Mouse (Mus musculus) stomach, embryonic 14.5 days (tissue): ENCODE measurements around the gene Gtf2h1. TPM values are rescaled to one million over a fixed set of nuclear protein-coding genes. Genes with fewer than 3 reads are reported as not detected.

Source experiments
- polyA plus RNA-seq: library from polyadenylated mRNA; unstranded; fragments of >200 nt; fragmentation: Nextera tagmentation; extraction: Ambion mirVana; gene quantifications from 2 replicates; pipeline ENCODE4 v1.2.1, GENCODE M21; 2014

The Gtf2h1 gene
- polyA plus RNA-seq, 1 experiment from 2014 or later, result 40.8 TPM

Other genes starting within 250 kb of the Gtf2h1 start
- 17.6 and 18.4 TPM in 2 replicates for gene Sergef, start 156.3 kb upstream of the Gtf2h1 start, polyA plus RNA-seq
- gene Tph1, start 123.6 kb upstream of the Gtf2h1 start, polyA plus RNA-seq, result 0.34 TPM in 1 of 2 replicates, not detected in the other
- gene Saal1, start 85.4 kb upstream of the Gtf2h1 start, polyA plus RNA-seq, result 35.1 and 37.8 TPM in 2 replicates
- 0.77 TPM in 1 of 2 replicates, not detected in the other for gene Saa3, start 80.4 kb upstream of the Gtf2h1 start, polyA plus RNA-seq
- not detected in 2 replicates for gene Saa4, start 63.5 kb upstream of the Gtf2h1 start, polyA plus RNA-seq
- gene Saa1, start 53.1 kb upstream of the Gtf2h1 start, polyA plus RNA-seq, result 0.59 and 1.2 TPM in 2 replicates
- gene Saa2, start 44.3 kb upstream of the Gtf2h1 start, polyA plus RNA-seq, result not detected in 2 replicates
- gene Hps5, start within 50 bp of the Gtf2h1 start, polyA plus RNA-seq, result 23.6 and 24.3 TPM in 2 replicates
- gene Ldha, start 45.4 kb downstream of the Gtf2h1 start, polyA plus RNA-seq, result 1,645 and 1,742 TPM in 2 replicates
- gene Ldhc, start 65.1 kb downstream of the Gtf2h1 start, polyA plus RNA-seq, result 0.24 TPM in 1 of 2 replicates, not detected in the other
- gene Tsg101, start 123.9 kb downstream of the Gtf2h1 start, polyA plus RNA-seq, result 169 and 179 TPM in 2 replicates
- 13.1 and 13.4 TPM in 2 replicates for gene Uevld, start 162.4 kb downstream of the Gtf2h1 start, polyA plus RNA-seq
- gene Gm9999, start 187.5 kb downstream of the Gtf2h1 start, polyA plus RNA-seq, result not detected in 2 replicates
- gene Spty2d1, start 212.3 kb downstream of the Gtf2h1 start, polyA plus RNA-seq, result 18.0 and 19.2 TPM in 2 replicates